Mouse (Mus musculus): ENCODE results near the gene Gm6034.
A peak's percentile ranks its signal among the peaks of the same experiment; 100 is the strongest.
"Not testable (repeated sequence)": the region's sequence is repeated elsewhere in the genome, so short reads cannot be mapped to it uniquely, and the experiment has no call there.

Gene Gm6034

DNA sequence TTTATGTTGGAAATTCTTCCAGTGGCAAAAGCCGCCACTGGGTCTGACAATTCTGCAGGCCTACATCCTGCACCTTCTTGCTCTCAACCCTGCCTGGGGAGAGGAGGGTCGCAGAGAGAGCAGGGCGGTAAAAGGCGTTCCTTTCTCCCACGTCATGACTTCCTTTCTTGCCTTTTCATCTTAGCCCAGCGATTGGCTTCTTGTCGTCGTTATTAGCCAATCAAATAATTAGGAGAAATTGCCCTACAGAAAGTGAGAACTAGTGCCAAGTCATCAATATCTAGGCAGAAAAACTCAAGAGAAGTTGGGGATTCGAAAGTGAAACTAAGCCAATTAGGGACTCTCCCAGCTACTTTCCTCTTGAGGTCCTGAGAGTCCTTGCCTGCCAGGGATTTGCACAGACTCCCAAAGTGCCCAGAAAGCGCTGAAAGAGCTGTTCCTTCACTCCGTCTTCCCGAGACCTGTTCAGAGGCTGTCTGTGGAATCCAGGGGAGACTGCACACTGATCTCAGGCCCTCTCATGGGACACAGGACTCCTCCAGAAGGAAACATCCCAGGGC, at the start of gene Gm6034, which contains the start of gene H2-T22:
Gene Gm6034 (plus strand): TSS at position 352 of the 560 bp plus-strand sequence.
Gene H2-T22 (minus strand): TSS at position 138 of the 560 bp plus-strand sequence.
- not testable (repeated sequence) for DNase-seq (ENCODE audit: low read depth, low spot score)

DNA sequence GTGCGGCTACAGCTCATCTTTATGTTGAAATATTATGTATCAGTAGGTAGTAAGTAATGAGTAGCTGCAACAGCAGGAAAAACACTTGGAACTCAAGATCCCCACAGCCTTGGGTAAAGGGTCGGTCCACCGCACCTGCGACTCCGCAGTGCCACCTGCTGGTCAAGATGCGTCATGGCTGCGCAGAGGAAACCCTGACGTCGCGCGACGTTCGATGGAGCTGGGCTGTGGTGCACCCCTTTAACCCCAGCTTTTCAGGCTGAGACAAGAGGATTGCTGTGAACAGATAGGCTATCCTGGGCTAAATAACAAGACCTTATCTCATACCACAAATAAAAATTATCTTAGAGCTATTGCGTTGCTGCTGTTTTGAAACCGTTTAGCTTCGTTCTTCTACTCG, 49.1 kb upstream of the Gm6034 start:
- peak; percentile 74 for DNase-seq (ENCODE audit: low read depth, low spot score)

DNA sequence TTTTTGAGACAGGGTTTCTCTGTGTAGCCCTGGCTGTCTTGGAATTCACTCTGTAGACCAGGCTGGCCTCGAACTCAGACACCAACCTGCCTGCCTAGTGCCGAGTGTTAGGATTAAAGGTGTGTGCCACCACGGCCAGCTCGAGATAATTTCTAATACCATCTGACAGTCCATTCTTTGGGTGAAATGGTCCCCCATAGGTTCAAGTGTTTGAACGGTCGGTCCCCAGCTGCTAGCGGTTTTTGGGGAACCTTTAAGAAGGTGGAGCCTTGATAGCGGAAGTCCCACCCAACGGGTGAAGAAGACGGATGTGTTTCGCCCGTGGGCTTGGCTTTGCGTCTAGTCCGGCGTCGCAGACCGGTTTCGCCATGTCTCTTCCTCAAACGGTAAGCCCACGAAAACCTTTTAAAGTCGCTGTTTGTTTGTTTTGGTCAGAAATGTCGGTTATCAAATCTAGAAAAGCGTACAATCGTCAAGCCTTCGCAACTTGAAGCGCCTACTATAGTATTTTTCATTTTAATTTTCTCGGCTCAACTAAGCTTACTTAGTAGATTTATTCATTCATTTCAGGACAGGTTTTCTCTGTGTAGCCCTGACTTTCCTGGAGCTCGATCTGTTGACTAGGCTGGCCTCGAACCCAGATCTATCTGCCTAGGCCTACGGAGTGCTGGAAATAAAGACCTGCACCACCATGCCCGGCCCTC, 48.4 kb upstream of the Gm6034 start:
- peak; percentile 68 for DNase-seq (ENCODE audit: low read depth, low spot score)

DNA sequence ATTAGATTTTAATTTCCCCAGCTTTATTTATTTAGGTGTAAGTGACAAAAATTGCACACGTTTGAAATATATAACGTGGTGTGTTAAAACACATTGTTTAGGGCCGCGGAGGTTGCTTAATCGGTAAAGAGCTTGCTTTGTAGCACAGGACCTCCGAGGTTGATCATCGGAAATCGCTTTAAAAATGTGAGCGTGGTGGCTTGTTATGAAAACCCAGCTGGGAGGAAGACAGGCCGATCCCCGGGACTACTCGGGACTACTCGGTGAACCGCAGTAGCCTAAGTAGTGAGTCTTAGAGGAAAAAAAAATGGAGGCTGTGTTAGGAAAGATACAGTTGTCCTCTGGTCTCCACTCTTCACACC, 47.9 kb upstream of the Gm6034 start:
- no peak for DNase-seq (ENCODE audit: low read depth, low spot score)

DNA sequence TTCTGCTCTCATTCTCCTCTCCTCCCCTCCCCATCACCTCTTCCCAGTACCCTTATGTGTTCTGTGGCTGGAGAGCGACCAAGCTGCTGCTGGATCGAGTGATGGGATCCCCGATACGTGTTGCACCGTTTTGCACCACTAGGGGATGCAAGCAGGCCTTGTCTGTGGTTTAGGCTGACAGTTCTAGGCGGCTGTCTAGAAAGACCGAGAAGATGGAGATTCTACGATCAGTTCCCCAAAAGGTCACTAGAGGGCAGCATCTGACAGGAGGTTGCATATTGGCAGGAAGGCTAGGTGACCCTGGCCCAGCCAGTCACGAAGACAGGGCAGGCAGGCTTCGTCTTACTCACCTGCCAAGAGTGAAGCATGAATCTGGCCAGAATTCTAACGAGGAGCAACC, 45.8 kb upstream of the Gm6034 start:
- peak; percentile 86 for DNase-seq (ENCODE audit: low read depth, low spot score)

DNA sequence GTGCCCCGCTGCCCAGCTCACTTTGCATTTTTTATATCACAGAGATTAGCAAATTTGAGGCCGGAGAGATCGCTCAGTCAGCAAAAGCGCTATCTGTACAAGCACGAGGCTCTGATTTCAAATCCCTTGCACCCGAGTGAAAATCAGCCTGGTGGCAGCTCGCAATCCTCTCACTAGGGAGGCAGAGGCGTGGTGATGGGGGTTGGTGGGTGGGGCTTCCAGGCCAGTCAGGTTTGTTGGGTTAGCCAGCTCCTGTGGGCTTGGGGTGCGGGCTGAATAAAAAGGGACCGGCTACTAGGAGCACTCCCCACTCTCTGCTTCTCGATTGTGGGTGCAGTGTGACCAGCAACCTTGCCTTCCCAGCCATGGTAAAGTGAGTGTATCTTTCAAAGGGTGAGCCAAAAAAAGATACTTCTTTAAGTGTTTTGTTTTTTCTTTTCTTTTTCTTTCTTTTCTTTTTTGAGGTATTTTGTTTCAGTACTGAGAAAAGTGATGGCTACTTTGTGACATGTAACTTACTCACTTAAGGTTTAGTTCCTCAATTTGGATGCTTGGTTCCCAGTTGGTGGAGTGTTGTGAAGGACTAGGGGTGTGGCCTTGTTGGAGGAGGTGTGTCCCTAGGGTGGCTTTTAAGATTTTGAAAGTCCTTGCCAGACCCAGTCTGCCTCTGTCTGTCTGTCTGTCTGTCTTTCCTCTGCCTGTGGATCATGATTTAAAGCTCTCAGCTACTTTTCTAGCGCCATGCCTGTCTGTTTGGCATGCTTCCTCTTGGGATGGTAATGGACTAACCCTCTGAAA, 44.8 kb upstream of the Gm6034 start:
- no peak for DNase-seq (ENCODE audit: low read depth, low spot score)

DNA sequence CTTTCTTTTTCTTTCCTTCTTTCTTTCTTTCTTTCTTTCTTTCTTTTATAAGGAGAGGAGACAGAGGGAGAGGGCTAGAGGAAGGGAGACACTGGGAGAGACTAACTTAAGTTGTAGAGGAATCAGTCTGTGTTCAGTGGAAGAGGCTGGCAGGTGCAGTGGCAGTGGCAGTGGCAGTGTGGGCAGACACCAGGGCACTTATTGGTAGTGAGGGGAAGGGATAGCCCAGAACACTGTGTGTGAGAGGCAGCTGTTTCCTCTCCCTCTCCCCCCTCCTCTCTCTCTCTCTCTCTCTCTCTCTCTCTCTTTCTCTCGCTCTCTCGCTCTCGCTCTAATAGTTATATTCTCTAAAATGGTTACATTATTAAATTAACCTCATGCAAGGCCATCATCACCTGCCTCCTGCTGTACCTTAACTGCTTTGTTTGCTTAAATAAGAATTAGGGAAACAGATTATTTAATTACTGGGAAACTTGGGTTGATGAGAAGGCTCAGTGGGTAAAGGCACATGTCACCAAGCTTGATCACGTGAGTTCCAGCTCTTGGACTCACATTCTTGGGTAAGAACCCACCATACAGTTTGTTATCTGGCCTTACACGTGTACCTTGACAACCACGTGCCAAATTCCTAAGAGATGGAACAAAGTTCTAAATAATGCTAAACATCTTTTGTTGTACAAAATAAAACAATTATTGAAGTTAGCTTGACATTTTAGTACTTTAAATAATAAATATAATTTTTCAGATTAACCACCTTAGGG, 44.0 kb upstream of the Gm6034 start:
- no peak for DNase-seq (ENCODE audit: low read depth, low spot score)

DNA sequence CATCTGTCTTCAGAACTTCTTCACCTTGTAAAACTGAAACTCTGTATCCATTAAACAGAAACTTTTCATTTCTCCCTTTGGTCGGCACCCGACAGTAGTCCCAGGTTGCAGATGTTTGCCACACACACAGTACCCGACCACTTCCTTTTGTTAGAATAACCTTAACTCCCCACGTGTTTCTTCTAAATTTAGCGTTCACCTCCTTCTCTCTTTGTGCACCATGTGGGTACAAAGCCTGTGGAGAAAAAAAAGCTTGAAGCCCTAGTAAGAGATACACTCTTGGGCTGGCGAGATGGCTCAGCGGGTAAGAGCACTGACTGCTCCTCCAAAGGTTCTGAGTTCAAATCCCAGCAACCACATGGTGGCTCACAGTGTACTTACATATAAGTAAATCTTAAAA, 43.4 kb upstream of the Gm6034 start:
- DNase-seq (ENCODE audit: low read depth, low spot score), result no peak

DNA sequence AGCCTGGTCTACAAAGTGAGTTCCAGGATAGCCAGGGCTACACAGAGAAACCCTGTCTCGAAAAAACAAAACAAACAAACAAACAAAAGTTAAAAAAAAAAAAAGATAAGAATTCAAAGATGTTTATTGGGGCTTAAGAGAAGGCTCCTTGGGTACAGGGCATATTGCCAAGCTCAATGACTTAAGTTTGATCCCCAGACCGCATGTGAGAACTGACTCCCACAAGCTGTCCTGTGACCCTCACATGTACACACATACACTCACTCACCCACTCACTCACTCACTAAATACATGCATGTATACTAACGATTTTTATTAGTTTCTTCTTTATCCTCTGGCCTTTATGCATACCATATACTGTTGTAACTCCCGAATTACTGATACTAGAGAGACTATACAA, 42.4 kb upstream of the Gm6034 start:
- DNase-seq (ENCODE audit: low read depth, low spot score), result no peak

DNA sequence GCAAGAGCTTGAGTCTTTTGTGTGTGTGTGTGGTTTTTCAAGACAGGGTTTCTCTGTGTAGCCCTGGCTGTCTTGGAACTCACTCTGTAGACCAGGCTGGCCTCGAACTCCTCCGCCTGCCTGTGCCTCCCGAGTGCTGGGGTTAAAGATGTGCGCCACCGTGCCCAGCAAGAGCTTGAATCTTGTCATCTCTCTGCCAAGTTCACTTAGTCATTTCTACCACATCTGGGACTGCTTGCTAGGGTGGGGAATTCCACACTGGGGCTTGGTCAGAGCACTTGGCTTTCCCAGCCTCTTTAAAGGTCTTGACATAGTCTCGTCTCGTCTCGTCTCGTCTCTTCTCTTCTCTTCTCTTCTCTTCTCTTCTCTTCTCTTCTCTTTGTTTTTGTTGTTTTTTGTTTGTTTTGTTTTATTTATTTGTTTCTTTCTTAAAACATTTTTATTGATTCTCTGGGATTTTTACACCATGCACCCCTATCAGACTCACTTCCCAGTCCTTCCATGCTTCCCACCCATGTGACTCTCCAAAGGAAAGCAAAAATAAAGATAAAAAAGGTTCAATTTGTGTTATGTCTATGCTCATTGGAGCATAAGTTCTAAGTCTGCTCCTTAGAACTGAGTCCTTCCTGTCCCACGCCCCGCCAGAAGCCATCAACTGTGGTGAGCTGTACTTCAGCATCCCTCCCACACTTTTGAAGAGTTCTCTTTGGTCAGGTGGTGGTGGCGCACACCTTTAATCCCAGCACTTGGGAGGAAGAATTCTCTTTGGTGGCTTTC, 41.5 kb upstream of the Gm6034 start:
- no peak for DNase-seq (ENCODE audit: low read depth, low spot score)

DNA sequence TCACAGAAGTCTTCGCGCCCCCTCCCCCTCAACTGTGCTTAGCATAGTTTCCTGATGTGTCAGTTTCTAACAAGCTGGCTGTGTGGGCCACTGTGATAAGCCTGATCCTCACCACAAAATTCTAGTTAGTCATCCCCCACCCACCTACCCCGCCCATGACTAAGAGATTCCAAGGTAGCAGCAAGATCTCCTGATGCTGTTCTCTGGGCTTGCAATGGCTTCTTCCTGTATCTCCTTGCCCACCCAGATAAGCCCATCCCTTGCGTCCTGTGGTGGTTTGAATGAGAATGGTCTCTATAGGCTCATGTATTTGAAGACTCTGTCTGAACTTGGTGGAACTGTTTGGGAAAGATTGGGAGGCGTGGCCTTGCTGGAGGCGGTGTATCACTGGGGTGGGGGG, 40.8 kb upstream of the Gm6034 start:
- no peak for DNase-seq (ENCODE audit: low read depth, low spot score)

DNA sequence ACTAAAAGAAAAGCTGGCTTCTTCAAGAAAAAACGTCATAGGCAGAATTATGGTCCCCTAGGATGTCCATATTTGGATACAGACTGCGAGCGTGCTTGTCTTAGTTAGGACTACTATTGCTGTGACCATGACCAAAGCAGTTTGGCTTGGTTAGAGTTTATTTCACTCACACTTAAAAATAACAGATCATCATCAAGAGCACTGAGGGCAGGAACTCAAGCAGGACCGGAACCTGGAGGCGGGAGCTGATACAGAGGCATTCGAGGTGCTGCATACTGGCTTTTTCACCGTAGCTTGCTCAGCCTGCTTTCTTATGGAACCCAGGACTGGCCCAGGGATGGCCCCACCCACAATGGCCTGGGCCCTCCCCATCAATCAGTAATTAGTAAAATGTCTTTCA, 39.4 kb upstream of the Gm6034 start:
- DNase-seq (ENCODE audit: low read depth, low spot score), result no peak

DNA sequence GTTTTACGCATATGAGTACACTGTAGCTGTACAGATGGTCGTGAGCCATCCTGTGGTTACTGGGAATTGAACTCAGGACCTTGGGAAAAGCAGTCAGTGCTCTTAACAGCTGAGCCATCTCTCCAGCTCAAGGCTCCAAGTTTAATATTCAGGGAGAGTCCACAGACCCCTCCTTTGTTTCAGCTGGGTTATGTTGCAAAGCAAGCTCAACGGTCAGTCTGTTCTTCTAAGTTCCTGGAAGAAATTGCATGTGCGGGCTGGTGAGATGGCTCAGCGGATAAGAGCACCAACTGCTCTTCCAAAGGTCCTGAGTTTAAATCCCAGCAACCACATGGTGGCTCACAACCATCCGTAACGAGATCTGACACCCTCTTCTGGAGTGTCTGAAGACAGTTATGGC, 38.4 kb upstream of the Gm6034 start:
- not testable (repeated sequence) for DNase-seq (ENCODE audit: low read depth, low spot score)

DNA sequence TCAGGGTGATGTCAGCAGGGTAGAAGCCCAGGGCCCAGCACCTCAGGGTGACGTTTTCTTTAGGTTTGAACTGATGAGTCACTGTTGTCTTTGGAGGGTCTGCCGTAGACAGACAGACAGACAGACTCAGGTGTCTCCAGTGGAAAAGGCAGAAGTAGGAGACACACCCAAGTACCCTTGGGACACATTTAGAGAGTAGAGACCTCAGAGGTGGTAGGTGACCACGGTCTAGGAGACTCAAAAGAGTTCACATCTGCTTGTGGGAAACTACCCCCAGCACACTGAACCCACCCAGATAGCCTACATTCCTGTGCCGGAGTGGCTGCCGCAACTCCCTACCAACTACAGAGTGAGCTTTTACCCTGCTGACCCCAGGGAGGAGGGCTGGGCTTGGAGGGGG, 27.8 kb upstream of the Gm6034 start:
- no peak for DNase-seq (ENCODE audit: low read depth, low spot score)

DNA sequence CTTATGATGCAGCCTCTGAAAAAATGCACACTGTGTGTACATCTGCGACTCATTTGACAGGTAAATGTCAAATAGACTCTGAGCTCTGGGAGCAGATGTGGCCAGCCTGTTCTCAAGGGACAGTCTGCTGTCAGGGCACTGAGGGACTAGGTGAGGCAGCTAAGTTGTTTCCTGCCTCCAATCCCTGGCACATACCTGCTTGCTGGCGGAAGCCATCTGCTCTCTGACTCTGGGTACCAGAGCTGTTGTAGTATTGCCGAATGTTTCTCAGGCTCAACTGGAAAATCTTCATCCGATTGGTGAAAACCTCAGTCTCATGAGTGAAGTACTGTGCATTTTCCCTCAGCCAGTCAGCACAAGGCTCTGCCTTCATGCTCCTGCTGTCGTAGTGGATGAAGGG, 25.7 kb upstream of the Gm6034 start:
- DNase-seq (ENCODE audit: low read depth, low spot score), result no peak

DNA sequence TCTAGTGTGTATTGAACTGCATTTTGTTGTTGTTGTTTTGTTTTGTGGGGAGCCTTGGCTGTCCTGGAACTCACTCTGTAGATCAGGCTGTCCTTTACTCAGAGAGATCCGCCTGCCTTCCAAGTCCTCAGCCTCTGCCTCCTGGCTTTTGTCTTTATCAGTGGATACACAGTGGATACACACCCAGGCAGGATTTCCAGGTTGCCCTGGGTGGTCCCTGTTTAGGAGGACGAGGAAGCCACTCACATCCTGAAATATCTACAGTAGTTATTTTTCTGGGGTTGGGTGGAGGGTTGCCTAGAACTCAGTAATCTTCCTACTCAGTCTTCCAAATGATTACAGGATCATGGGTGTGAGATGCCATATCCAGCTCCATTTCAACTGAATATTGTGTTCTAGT, 23.8 kb upstream of the Gm6034 start:
- DNase-seq (ENCODE audit: low read depth, low spot score), result no peak

DNA sequence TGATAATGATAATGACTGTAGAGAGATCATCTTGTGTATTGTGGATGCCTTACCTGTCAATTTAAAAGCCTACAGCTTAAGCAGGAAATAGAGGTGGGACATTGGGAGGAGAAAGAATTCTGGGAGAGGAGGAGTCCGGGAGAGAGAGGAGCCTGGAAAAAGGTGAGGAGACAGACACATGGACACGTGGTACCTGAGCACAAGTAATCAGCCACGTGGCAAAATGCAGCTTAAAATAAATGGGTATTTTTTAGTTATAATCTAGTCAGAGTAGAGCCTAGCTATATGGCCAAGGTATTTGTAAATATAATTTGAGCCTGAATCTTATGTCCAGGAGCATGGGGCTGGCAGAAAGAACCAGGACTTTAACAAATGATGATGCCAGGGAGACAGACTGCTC, 23.2 kb upstream of the Gm6034 start:
- no peak for DNase-seq (ENCODE audit: low read depth, low spot score)

DNA sequence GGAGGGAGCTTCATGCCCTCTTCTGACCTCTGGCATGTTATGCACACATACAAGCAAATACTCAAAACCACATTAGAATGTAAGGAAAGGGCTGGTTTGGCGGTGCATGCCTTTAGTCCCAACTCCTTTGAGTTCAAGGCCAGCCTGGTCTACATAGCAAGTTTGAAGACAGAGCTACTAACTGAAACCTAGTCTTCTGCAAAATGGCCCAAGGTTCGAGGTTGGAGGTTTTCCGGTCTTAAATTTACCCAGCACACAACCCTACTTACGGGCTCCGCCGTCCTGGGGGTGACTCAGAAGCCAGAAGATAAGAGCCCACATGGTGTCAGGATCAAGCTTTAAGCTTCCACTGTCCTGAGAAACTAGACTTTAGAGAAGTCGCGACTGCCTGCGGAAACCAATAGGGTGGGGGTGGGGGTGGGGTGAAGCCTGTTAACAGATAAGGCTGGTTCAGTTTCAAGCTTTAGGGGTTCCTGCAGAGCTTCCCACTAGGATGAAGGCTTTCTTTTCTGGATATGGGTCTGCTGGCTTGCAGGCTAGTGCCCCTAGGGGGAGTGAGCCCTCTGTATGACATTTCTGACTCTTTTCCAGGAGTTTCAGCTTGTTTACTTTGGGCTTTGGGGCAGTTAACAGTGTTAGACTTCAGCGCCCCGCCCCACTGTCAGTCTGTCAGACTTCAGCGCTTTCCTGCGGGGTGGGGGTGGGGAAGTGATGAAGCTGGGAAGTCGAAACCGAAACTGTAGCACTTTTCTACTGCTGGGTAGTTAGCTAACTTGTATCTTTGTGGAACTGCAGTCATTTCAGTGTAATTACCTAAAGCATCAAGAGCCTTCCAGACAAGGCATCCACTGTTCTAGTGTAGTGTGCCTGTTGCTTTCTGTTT, 22.3 kb upstream of the Gm6034 start, which contains the start of gene H2-T24:
Gene H2-T24 (minus strand): TSS at position 370 of the 883 bp plus-strand sequence.
- DNase-seq (ENCODE audit: low read depth, low spot score), result no peak

DNA sequence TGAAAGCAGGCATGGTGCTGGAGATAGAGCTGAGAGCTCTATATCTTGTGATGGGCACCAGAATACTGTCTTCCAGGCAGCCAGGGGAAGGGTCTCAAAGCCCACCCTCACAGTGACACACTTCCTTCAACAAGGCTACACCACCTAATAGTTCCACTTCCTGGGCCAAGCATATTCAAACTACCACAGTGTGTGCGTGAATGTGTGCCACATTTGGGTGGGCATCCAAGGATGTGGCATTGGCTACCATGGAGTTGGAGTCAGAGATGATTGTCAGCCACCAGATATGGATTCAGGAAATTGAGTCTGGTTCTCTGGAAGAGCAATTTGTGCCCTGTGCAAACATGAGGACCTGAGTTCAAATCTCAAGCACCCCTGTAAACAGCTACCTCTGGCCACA, 21.5 kb upstream of the Gm6034 start:
- DNase-seq (ENCODE audit: low read depth, low spot score), result no peak

DNA sequence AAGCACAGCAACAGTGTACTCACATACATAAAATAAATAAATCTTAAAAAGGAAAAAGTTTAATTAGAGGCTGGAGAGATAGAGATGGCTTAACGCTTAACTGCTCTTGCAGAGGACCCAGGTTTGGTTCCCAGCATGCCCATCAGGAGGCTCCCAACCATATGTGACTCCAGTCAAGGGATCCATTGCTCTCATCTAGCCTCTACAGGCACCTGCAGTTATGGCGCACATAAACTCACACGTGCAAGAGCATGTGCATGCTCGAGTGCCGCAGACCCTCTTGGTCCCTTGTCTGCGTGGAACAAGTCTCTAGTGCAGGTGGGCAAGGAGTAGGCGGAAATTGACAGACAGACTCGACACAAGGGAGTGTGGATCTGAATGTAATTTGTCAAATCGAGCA, 20.7 kb upstream of the Gm6034 start:
- no peak for DNase-seq (ENCODE audit: low read depth, low spot score)

Data from retina, adult 2 months (tissue).